Mouse (Mus musculus) embryonic facial prominence, embryonic 12.5 days (tissue): ENCODE measurements at regions not wholly inside any gene's neighbourhood (a gene's known extent, or its start where the extent isn't known, plus 50 kb on each side); places are given as distances from the start of the nearest gene placed in this dataset.
"Not testable (repeated sequence)": the region's sequence is repeated elsewhere in the genome, so short reads cannot be mapped to it uniquely, and the experiment has no call there.

Experiments
- ATAC-seq: fragments of 200-750 bp; cut with Nextera tagmentation; 2 replicates; pipeline ENCODE4 v1.8.0; 2017; ENCODE audit not compliant: insufficient number of reproducible peaks, insufficient read depth, low FRiP score, low TSS enrichment
- H3K27ac ChIP-seq: fragments of 300-500 bp; sonication (generic); 2 replicates; pipeline ENCODE4 v1.5.1; 2016; ENCODE audit warnings: mild to moderate bottlenecking
- H3K27me3 ChIP-seq: fragments of 300-500 bp; sonication (generic); 2 replicates; pipeline ENCODE4 v1.6.1; 2016; ENCODE audit warnings: mild to moderate bottlenecking, moderate library complexity
- H3K36me3 ChIP-seq: fragments of 300-500 bp; sonication (generic); 2 replicates; pipeline ENCODE4 v1.6.1; 2016; ENCODE audit warnings: mild to moderate bottlenecking
- H3K4me1 ChIP-seq: fragments of 300-500 bp; sonication (generic); 2 replicates; pipeline ENCODE4 v1.6.1; 2016
- H3K4me2 ChIP-seq: fragments of 300-500 bp; sonication (generic); replicated peaks from 2 replicates; pipeline ENCODE4 v1.6.1; 2016; ENCODE audit warnings: mild to moderate bottlenecking, moderate library complexity
- H3K4me3 ChIP-seq: fragments of 300-500 bp; sonication (generic); 2 replicates; pipeline ENCODE4 v1.5.1; 2016; ENCODE audit warnings: mild to moderate bottlenecking
- H3K9ac ChIP-seq: fragments of 300-500 bp; sonication (generic); 2 replicates; pipeline ENCODE4 v1.6.1; 2016; ENCODE audit warnings: mild to moderate bottlenecking, moderate library complexity
- H3K9me3 ChIP-seq: fragments of 300-500 bp; sonication (generic); 2 replicates; pipeline ENCODE4 v1.6.1; 2016; ENCODE audit warnings: mild to moderate bottlenecking, moderate library complexity
- WGBS: fragments of 180-500 bp; shearing (Covaris S2); methylation state at CpG from one replicate; pipeline ENCODE4 v1.1.7; 2016; 5-methylcytosine and 5-hydroxymethylcytosine counted together

DNA sequence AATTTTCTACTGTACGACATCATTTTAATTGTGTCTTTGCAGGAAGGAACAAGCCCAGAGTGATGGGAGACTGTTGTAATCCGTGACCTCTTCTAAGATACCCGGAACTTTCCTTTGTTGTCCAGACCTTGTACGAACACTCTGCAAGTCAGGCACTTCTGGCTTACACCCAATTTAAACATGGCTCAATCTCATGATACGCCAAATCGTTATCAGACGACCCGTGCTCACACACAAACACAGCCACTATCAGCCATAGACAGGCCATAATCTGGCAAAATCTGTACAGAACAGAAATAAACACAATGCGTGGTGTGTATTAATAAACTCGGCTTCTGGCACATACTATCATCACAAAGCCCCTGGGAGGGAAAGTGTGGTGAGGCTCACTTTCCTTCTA lies 190.2 kb upstream of the Gm37988 start:
- WGBS = 78% methylated on average over 10 of the region's 10 CpGs
- Histone ChIP-seq H3K27me3 (no peaks in the 10 kb centered on the region), H3K4me1 (no peaks in the 10 kb centered on the region), H3K27ac (no peak overlapping the region), H3K36me3 (no peaks in the 10 kb centered on the region), H3K4me2 (no peak overlapping the region), H3K9me3 (no peaks in the 10 kb centered on the region), H3K4me3 (no peak overlapping the region), H3K9ac (no peak overlapping the region)
- no peak for ATAC-seq

- Histone ChIP-seq H3K4me1 (no peaks in the 10 kb centered on the region), H3K27me3 (no peaks in the 10 kb centered on the region), H3K9ac (no peak overlapping the region), H3K4me3 (no peak overlapping the region), H3K36me3 (no peaks in the 10 kb centered on the region), H3K27ac (no peak overlapping the region), H3K4me2 (no peak overlapping the region), H3K9me3 (no peaks in the 10 kb centered on the region)
- ATAC-seq = no peak
- WGBS = 59% methylated on average over 5 of the region's 5 CpGs
Measured at GRCm38 (mm10) chr1:4622408-4622807, 185.3 kb upstream of the Gm37988 start.

DNA sequence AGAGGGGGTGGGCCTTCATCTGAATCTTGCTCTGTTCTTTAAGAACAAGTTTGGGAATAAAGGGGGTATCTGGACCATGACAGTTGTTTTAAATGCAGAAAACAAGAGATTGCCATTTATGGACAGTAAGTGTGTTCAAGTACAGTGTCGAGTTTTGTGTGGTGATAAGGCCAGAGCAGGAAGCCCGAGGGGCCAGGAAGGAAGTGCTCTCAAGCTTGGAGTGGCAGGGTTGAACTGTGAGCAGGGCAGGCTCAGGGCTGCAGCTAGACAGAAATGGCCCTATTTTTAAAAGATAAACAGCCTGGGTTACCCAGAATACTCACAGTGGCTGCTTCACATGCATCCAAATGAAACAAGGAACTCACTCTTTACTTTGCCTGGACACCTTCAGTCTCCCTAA lies 184.4 kb upstream of the Gm37988 start:
- Histone ChIP-seq H3K4me1 (no peaks in the 10 kb centered on the region), H3K4me2 (no peak overlapping the region), H3K4me3 (no peak overlapping the region), H3K9ac (no peak overlapping the region), H3K36me3 (no peaks in the 10 kb centered on the region), H3K27me3 (no peaks in the 10 kb centered on the region), H3K27ac (no peak overlapping the region), H3K9me3 (no peaks in the 10 kb centered on the region)
- ATAC-seq = no peak
- WGBS = 53% methylated on average over 2 of the region's 2 CpGs

- ATAC-seq = no peak
- Histone ChIP-seq H3K4me3 (no peak overlapping the region), H3K9ac (no peak overlapping the region), H3K27me3 (no peaks in the 10 kb centered on the region), H3K27ac (no peak overlapping the region), H3K4me1 (no peaks in the 10 kb centered on the region), H3K4me2 (no peak overlapping the region), H3K36me3 (no peaks in the 10 kb centered on the region), H3K9me3 (no peaks in the 10 kb centered on the region)
- WGBS = 28% methylated on average over 7 of the region's 7 CpGs
Measured at GRCm38 (mm10) chr1:4653937-4654336, 153.8 kb upstream of the Gm37988 start.

DNA sequence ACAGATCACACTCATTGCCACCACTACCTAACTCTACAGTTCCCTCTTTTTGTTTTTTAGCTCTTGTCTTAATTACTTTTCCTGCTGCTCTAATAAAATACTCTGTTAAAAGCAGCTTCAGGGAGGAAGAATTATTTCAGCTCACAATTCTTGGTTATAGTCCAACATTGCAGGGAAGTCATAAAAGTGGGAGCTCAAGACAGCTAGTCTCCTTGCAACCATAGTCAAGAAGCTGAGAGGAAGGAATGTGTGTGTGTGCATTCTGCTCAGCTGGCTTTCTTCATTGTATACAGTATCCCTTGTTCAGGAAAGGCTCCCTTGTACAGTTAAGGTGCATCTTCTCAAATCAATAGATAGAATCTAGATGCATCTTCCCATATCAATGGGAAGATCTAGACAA lies 152.4 kb upstream of the Gm37988 start:
- H3K27ac ChIP-seq = no peak overlapping the region
- no peaks in the 10 kb centered on the region for H3K9me3 ChIP-seq
- H3K4me2 ChIP-seq = no peak overlapping the region
- H3K9ac ChIP-seq = no peak overlapping the region
- no peaks in the 10 kb centered on the region for H3K4me1 ChIP-seq
- ATAC-seq = no peak
- H3K4me3 ChIP-seq = no peak overlapping the region
- H3K27me3 ChIP-seq = no peaks in the 10 kb centered on the region
- H3K36me3 ChIP-seq = no peaks in the 10 kb centered on the region

GRCm38 (mm10) chr1:4656883-4657282 lies 150.8 kb upstream of the Gm37988 start:
- WGBS = 40% methylated on average over 5 of the region's 5 CpGs
- Histone ChIP-seq H3K27ac (no peak overlapping the region), H3K4me1 (no peaks in the 10 kb centered on the region), H3K9me3 (no peaks in the 10 kb centered on the region), H3K27me3 (no peaks in the 10 kb centered on the region), H3K9ac (no peak overlapping the region), H3K4me3 (no peak overlapping the region), H3K36me3 (no peaks in the 10 kb centered on the region), H3K4me2 (no peak overlapping the region)
- ATAC-seq = no peak

DNA sequence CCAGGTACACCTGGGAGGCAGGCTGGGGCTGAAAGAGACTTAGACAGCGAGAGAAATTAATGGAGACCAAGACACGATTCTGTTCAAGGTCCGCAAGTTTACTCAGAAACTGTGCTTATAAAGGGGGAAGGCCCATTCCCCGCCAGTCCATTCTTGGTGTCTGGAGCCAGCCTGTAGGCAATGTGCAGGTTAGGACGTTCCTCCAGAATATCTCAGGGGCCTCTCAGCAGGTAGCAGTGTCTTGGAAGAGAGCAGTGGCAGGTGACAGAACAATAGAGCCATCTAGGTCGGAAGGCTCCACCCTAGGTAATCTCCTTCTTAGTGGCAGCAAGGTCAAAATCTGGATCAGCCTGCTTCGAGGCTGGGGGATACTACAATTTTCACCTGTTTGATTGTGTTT lies 147.6 kb upstream of the Gm37988 start:
- H3K9me3 ChIP-seq, ATAC-seq, H3K9ac ChIP-seq, H3K27ac ChIP-seq, H3K4me1 ChIP-seq, H3K27me3 ChIP-seq, H3K4me2 ChIP-seq, H3K4me3 ChIP-seq, H3K36me3 ChIP-seq: not testable (repeated sequence)
- WGBS = 74% methylated on average over 7 of the region's 7 CpGs

GRCm38 (mm10) chr1:4660616-4661015 lies 147.1 kb upstream of the Gm37988 start:
- H3K27ac ChIP-seq, H3K9ac ChIP-seq, H3K4me1 ChIP-seq, ATAC-seq, H3K9me3 ChIP-seq, H3K36me3 ChIP-seq, H3K27me3 ChIP-seq, H3K4me3 ChIP-seq, H3K4me2 ChIP-seq: not testable (repeated sequence)
- WGBS = 88% methylated on average over 5 of the region's 5 CpGs

GRCm38 (mm10) chr1:4661761-4662160 lies 145.9 kb upstream of the Gm37988 start:
- Histone ChIP-seq H3K27ac (no peak overlapping the region), H3K4me2 (no peak overlapping the region), H3K4me1 (no peaks in the 10 kb centered on the region), H3K9ac (no peak overlapping the region), H3K9me3 (no peaks in the 10 kb centered on the region), H3K4me3 (no peak overlapping the region), H3K36me3 (no peaks in the 10 kb centered on the region), H3K27me3 (no peaks in the 10 kb centered on the region)
- 84% methylated on average over 1 of the region's 1 CpGs for WGBS
- ATAC-seq = no peak

GRCm38 (mm10) chr1:4669732-4670131 lies 138.0 kb upstream of the Gm37988 start:
- ATAC-seq = no peak
- no peak overlapping the region for H3K27ac ChIP-seq
- H3K27me3 ChIP-seq = no peaks in the 10 kb centered on the region
- H3K9ac ChIP-seq = no peak overlapping the region
- H3K9me3 ChIP-seq = no peaks in the 10 kb centered on the region
- H3K4me1 ChIP-seq = no peaks in the 10 kb centered on the region
- H3K4me2 ChIP-seq = no peak overlapping the region
- WGBS = 43% methylated on average over 1 of the region's 1 CpGs
- no peaks in the 10 kb centered on the region for H3K36me3 ChIP-seq
- H3K4me3 ChIP-seq = no peak overlapping the region

- Histone ChIP-seq H3K9ac (no peak overlapping the region), H3K4me2 (no peak overlapping the region), H3K4me1 (no peaks in the 10 kb centered on the region), H3K27me3 (no peaks in the 10 kb centered on the region), H3K9me3 (no peaks in the 10 kb centered on the region), H3K4me3 (no peak overlapping the region), H3K36me3 (no peaks in the 10 kb centered on the region), H3K27ac (no peak overlapping the region)
- WGBS = 39% methylated on average over 1 of the region's 1 CpGs
- no peak for ATAC-seq
Measured at GRCm38 (mm10) chr1:4671237-4672019, 136.3 kb upstream of the Gm37988 start.

DNA sequence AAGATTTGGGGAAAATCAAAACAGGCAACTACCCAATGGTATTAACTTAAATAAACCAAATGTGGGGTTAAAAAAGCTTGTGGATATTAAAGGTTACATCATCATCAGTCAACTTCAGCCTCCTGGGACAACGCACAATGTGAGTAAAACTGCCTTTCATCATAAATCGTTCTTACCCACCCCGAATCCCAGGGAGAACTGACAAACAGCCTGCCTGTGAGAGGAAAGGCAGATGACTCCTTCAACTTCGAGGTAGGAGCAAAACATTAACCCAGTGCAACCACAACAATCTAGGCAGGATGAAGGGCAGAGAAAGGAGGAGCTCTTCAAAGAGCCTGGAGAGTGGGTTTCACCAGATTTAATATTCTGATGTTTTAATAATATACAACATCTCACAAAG lies 135.3 kb upstream of the Gm37988 start:
- H3K4me1 ChIP-seq = no peaks in the 10 kb centered on the region
- no peaks in the 10 kb centered on the region for H3K9me3 ChIP-seq
- ATAC-seq = no peak
- H3K36me3 ChIP-seq = no peaks in the 10 kb centered on the region
- WGBS = 69% methylated on average over 4 of the region's 4 CpGs
- no peak overlapping the region for H3K27ac ChIP-seq
- no peak overlapping the region for H3K4me3 ChIP-seq
- H3K27me3 ChIP-seq = no peaks in the 10 kb centered on the region
- no peak overlapping the region for H3K4me2 ChIP-seq
- no peak overlapping the region for H3K9ac ChIP-seq

- no peak overlapping the region for H3K9ac ChIP-seq
- no peaks in the 10 kb centered on the region for H3K4me1 ChIP-seq
- H3K9me3 ChIP-seq = no peaks in the 10 kb centered on the region
- H3K4me2 ChIP-seq = no peak overlapping the region
- peaks cover 5% of the 10 kb centered on the region; the same call in 1 of the 2 replicates for H3K27me3 ChIP-seq
- H3K36me3 ChIP-seq = no peaks in the 10 kb centered on the region
- ATAC-seq = no peak
- 85% methylated on average over 9 of the region's 9 CpGs for WGBS
- H3K4me3 ChIP-seq = no peak overlapping the region
- H3K27ac ChIP-seq = no peak overlapping the region
Measured at GRCm38 (mm10) chr1:4687605-4688004, 120.1 kb upstream of the Gm37988 start.
